Mouse (Mus musculus): ENCODE results near the gene Megf6.

Gene Megf6

GRCm38 (mm10) chr4:154213586-154213985 lies 43.1 kb downstream of the Megf6 start:
- no peak for DNase-seq (ENCODE audit: low read depth)

DNA sequence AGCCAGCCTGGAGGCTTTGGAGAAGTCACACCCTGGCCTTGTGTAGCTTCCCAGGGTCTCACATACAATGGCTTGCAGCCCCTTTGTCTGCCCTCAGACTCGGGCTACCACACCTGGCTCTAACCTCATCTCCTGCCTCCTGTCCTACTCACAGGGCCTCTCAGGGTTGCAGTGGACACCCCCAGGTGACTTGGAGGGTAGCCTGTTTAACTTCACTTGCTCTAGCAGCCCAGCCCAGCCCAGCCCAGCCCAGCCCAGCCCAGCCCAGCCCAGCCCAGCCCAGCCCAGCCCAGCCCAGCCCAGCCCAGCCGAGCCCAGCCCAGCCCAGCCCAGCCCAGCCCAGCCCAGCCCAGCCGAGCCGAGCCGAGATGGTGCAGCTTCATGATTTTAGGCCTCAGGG lies 43.5 kb downstream of the Megf6 start:
- DNase-seq (ENCODE audit: low read depth), result no peak

GRCm38 (mm10) chr4:154217711-154218350 lies 47.3 kb downstream of the Megf6 start:
- DNase-seq (ENCODE audit: low read depth), result no peak

DNA sequence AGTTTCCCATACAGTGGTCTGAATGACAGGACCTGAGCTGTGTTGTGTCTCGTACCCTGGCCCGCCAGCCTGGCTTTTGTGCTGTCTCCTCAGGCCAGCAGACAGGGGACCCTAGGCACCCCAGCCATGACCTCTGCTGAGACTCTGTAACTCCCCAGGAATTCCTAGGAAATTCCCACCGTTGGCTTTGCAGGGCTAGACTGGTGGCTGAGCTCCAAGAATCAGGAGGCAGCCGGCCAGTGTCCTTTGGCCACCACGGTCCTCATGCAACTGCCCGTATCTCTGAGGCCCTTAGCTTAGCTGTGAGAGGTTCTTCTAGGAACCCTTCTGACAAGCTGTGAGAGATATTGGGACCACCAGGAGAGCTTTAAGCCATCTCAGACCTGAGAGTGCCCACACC lies 52.2 kb downstream of the Megf6 start:
- DNase-seq (ENCODE audit: low read depth), result no peak

GRCm38 (mm10) chr4:154224267-154224969 lies 53.9 kb downstream of the Megf6 start:
- no peak for DNase-seq (ENCODE audit: low read depth)

GRCm38 (mm10) chr4:154224970-154225309 lies 54.4 kb downstream of the Megf6 start:
- no peak for DNase-seq (ENCODE audit: low read depth)

DNA sequence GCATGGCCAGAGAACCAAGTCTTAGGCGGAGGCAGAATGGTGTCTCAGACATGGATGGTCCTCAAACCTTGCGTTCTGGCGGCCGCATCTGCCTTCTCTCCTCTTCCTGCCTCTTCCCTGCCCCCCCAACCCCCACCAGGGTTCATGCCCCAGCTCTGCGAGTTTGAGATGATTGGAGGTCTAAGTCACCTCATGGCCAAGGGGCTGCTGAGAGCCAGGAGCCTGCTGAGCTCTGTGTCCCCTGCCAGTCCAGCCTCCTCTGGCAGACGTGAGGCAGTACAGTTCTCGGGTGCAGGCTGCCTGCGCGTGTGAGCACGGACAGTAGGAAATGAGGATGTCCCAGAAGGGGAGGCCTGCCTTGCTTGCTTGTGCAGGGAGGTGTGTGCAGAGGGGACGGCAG lies 56.1 kb downstream of the Megf6 start:
- no peak for DNase-seq (ENCODE audit: low read depth)

DNA sequence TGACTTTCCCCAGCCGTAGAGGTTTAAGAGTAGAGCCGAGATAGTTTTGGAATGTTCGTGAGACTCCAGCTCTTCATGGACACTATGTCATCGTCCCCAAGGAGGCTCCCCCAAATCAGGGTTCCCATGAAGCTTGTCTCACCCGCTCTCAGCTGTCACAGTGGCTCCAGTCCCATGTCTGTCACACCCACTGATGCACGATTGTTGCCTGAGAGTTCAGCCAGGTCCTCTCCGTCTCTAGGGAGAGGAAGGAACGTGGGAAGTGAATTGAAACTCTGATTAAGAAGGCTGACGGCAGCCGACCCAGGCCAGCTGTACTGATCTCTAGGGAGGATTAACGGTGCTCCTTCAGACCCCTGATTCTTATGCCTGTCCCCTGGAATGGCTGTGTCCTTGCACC lies 57.8 kb downstream of the Megf6 start:
- DNase-seq (ENCODE audit: low read depth), result no peak

GRCm38 (mm10) chr4:154229569-154229968 lies 59.0 kb downstream of the Megf6 start:
- no peak for DNase-seq (ENCODE audit: low read depth)

DNA sequence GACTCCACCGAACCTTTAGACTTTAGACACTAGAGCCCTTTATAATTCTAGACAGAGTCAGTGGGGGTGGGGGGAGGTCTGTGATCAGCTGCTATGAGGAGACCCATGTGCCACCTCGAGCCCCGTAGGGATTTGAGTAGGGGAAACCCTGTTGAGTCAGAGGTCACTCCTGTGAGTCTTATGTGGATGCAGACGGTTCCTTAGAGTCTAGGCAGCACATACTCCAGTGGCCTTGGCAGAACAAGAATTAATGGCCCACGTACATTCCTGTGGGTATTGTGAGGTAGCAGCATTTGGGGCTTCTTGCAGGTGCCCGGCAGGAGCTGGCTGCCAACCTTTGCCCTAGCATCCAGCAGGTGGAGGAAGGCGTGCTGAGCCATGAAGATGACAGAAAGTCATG lies 60.9 kb downstream of the Megf6 start:
- no peak for DNase-seq (ENCODE audit: low read depth)

DNA sequence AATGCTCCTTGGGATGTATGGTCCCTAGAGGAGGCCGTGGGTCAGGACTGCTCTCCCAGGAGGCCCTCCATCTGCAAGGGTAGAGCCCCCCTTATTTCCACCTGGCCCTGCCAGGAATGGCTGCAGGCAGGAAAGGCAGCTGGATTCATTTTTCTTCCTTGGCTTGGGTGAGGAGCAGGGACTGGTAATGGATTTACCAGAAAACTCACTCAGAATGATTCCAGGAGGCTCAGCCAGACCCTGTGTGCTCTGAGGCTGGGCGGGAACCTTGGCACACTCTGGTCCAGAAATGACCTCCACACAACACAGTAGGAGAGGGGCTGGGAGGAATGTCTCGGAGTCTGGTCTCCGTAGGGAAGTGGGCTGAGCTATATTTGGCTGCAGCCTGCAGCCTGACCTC lies 61.8 kb downstream of the Megf6 start:
- no peak for DNase-seq (ENCODE audit: low read depth)

DNA sequence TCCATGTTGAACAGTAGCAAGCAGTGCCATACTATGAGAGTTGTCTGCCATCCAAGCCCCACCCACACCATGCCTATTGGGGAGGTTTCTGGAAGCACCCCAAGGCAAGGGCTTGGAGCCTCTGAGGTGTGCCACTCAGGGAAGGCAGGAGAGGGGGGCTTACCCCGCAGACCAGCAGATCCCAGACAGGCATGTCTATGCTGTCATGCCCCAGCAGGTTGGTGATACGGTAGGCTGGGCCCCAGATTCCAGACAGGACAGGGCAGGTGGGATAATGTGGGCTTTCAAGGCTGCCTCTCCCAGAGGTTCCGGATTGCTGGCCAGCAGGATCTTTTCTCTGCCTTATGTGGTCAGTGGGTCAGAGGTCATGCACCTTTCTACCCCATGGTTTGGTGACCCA lies 65.5 kb downstream of the Megf6 start:
- no peak for DNase-seq (ENCODE audit: low read depth)

DNA sequence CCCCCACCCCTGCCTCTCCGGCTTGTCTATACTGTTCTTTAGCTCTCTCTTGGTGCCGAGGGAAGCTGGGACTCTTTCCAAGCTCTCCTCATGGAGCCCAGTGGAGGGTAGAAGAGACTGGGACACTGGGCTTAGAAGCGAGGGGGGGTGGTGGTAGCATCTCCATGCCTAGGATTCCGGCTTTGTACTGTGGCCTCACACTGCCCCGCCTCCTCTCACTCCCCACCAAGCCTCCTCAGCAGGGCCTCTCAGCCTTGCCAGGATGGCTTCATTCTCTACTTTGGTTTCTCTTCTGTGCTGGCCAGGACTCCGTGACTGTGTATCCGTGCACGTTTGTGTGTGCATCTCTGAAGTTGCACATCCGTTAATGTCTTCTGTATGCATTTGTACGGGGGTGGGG lies 66.4 kb downstream of the Megf6 start:
- DNase-seq (ENCODE audit: low read depth), result no peak

- no peak for DNase-seq (ENCODE audit: low read depth)
Measured at GRCm38 (mm10) chr4:154237306-154237705, 66.8 kb downstream of the Megf6 start.

GRCm38 (mm10) chr4:154239199-154239598 lies 68.7 kb downstream of the Megf6 start:
- DNase-seq (ENCODE audit: low read depth), result no peak

GRCm38 (mm10) chr4:154240608-154241007 lies 70.1 kb downstream of the Megf6 start:
- DNase-seq (ENCODE audit: low read depth), result no peak

DNA sequence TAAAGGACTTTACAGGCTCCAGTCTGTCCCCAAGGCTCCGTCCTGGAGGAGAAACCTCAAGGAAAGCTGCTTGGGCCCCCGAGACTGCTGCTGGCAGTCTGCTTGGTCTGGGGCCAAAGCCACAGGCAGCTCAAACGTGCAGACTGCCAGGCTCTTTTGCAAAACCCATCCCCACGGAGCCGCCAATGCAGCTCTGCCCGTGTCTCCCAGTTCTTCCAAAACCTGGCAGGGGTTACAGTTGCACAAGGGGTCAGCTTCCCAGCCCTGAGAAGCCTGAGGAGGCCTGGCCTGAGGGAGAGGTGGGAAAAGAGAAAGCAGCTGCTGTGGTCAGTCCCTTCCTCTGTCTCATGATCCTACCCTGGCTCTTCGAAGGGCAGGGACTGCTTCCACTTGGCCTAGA lies 74.8 kb downstream of the Megf6 start:
- DNase-seq (ENCODE audit: low read depth), result peak; percentile 95

- no peak for DNase-seq (ENCODE audit: low read depth)
Measured at GRCm38 (mm10) chr4:154246115-154247040, 75.8 kb downstream of the Megf6 start.

GRCm38 (mm10) chr4:154247207-154248091 lies 76.9 kb downstream of the Megf6 start:
- DNase-seq (ENCODE audit: low read depth), result no peak

DNA sequence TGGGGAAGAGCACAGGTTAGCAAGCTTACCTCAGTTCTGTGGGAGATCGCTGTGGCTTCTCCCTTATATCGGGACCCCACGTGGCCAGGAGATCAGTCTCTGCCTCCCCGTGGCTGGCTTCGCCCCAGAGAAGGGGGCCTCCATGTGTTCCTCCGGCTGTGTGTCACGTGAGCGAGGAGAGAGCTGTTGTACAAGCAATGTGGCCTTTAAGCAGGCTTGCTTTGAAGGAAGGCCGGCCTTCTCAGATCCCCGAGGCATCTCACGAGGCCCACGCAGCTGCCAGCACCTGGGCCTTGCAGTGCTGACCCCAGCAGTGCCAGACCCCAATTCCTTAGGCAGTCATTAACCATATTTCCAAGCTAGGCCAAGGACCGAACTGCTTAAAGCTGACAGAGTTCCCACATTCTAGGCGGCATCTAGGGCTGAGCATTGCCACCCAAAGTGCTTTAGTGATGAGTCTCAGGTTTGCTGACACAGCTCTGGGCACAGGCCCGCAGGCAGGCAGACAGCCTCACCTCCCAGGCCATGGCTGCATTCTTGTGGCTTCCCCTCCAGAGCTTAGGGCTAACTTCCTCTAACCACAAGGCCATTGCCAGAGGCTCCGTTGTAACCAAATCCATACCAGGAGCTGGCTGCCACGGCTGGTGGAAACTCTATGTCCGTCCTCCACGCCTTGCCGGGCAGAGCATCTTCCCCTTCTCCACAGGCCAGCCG lies 77.7 kb downstream of the Megf6 start:
- peak; percentile 88 for DNase-seq (ENCODE audit: low read depth)

DNA sequence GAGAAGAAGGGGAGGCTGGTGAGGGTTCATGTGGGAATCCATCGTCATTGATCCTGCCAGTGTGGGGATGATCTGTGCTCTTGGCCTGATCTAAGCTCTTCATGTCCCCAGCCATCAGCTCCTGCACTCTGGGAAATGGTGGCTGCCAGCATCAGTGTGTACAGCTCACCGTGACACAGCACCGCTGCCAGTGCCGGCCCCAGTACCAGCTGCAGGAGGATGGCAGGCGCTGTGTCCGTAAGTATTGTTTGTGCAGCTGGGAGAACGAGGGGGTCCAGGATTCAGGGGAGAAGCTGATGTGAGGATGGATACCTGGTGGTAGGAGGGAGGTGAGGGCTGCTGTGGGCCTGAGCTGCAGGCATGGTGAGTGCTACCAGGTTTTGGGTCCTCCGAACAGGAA lies 78.8 kb downstream of the Megf6 start:
- no peak for DNase-seq (ENCODE audit: low read depth)

Measured in fibroblast of lung, adult 2 months (primary cell).